In the genomic region with DNA sequence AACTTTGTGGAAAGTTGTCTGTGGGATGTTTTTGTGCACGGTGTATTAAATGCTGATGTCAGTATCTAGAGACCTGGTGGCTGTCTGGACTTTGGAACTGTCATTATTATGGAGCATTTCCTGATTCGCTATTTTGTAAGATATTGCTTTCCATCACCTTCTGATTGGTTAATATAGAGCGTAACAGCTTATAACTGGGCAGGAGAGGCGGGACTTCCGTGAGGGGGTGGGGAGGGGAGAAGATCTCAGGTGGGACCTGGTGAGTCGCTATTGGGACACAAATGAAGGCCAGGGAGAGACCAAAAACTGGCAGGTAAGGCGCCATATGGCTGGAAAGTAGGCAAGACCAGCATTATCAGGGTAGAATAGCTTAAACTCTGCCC, we compare ENCODE assay signal across 9 mouse cellular contexts. TPM values are rescaled to one million over a fixed set of nuclear protein-coding genes. Genes with fewer than 3 reads are reported as not detected.
A peak's percentile ranks its signal among the peaks of the same experiment; 100 is the strongest.
DNase-seq lines count a peak whose midpoint lies in the region; ATAC-seq and TF ChIP-seq lines count a peak whose summit lies in the region.
"Had no signal": no experiment of that assay in that cellular context is flagged by ENCODE, and none has a peak within 500 bp of the region (broad histone marks: within the 10 kb centered on the region; RNA-seq: fewer than 3 reads in every experiment).

No protein-coding gene starts in this region.

- H3K9ac ChIP-seq in neural tube, embryonic 11.5 days (ENCODE audit: low read length) = no peak overlapping the region
- H3K9ac ChIP-seq in forebrain, embryonic 12.5 days = no peak overlapping the region
- H3K9ac ChIP-seq in kidney, postnatal 0 days (ENCODE audit: low read depth, low read length) = no peak overlapping the region
- H3K9ac ChIP-seq in midbrain, embryonic 16.5 days (ENCODE audit: low read depth, low read length) = no peak overlapping the region; the same call in 1 of the 2 replicates

- 44% methylated on average over 7 of the region's 7 CpGs for WGBS in neural tube, embryonic 11.5 days
- whole genome bisulfite sequencing in forebrain, embryonic 12.5 days = 50% methylated on average over 7 of the region's 7 CpGs
- 75% methylated on average over 7 of the region's 7 CpGs for WGBS in kidney, postnatal 0 days
- WGBS in midbrain, embryonic 16.5 days = 53% methylated on average over 7 of the region's 7 CpGs

- DNase-seq in neural tube, embryonic 11.5 days (ENCODE audit: low spot score) = no peak
- no peak for DNase-seq in neural tube, embryonic 10.5 days (ENCODE audit: extremely low spot score, low spot score)
- DNase-seq in kidney, postnatal 0 days (ENCODE audit: low spot score) = no peak
- DNase-seq in ovary, postnatal 36 days (ENCODE audit: low spot score) = no peak
- no peak for DNase-seq in spleen, postnatal 36 days (ENCODE audit: low spot score in 2 of 2)

- H3K27ac ChIP-seq in neural tube, embryonic 11.5 days (ENCODE audit: low read depth, low read length) = no peak overlapping the region
- H3K27ac ChIP-seq in forebrain, embryonic 12.5 days = no peak overlapping the region
- H3K27ac ChIP-seq in kidney, postnatal 0 days = no peak overlapping the region
- H3K27ac ChIP-seq in midbrain, embryonic 16.5 days (ENCODE audit: low read length) = no peak overlapping the region

- no peaks in the 10 kb centered on the region for H3K27me3 ChIP-seq in neural tube, embryonic 11.5 days (ENCODE audit: control insufficient read depth, insufficient read depth, low read length)
- H3K27me3 ChIP-seq in forebrain, embryonic 12.5 days = no peaks in the 10 kb centered on the region
- H3K27me3 ChIP-seq in kidney, postnatal 0 days (ENCODE audit: insufficient read depth, low read length) = no peaks in the 10 kb centered on the region
- no peaks in the 10 kb centered on the region for H3K27me3 ChIP-seq in midbrain, embryonic 16.5 days (ENCODE audit: control insufficient read depth, insufficient read depth, low read depth, low read length)

- peak overlapping the region; percentile 27; the same call in 1 of the 2 replicates for H3K4me2 ChIP-seq in neural tube, embryonic 11.5 days (ENCODE audit: low read depth)
- H3K4me2 ChIP-seq in forebrain, embryonic 12.5 days = peak overlapping the region; percentile 38
- 0 out of 2 replicates have a peak overlapping the region, but pooled peaks have one; percentile 10 for H3K4me2 ChIP-seq in kidney, postnatal 0 days (ENCODE audit: low read length)
- H3K4me2 ChIP-seq in midbrain, embryonic 16.5 days (ENCODE audit: low read length) = peak overlapping the region; percentile 49

- no peak overlapping the region; the same call in 1 of the 2 replicates for H3K4me3 ChIP-seq in neural tube, embryonic 11.5 days (ENCODE audit: low read depth, low read length)
- peak overlapping the region; percentile 16 for H3K4me3 ChIP-seq in forebrain, embryonic 12.5 days (replicated peaks)
- no peak overlapping the region for H3K4me3 ChIP-seq in kidney, postnatal 0 days (replicated peaks; ENCODE audit: low read depth, low read length)
- peak overlapping the region; percentile 29 for H3K4me3 ChIP-seq in midbrain, embryonic 16.5 days (ENCODE audit: low read depth, low read length)
- H3K4me3 ChIP-seq: myocyte had no signal

- no peaks in the 10 kb centered on the region for H3K9me3 ChIP-seq in neural tube, embryonic 11.5 days (ENCODE audit: control insufficient read depth, low read length)
- H3K9me3 ChIP-seq in forebrain, embryonic 12.5 days = no peaks in the 10 kb centered on the region
- H3K9me3 ChIP-seq in kidney, postnatal 0 days (replicated peaks; ENCODE audit: low read length) = no peaks in the 10 kb centered on the region
- no peaks in the 10 kb centered on the region for H3K9me3 ChIP-seq in midbrain, embryonic 16.5 days (replicated peaks; ENCODE audit: control insufficient read depth, low read length, poor library complexity, severe bottlenecking)

- TF ChIP-seq CTCF in kidney, postnatal 0 days (IDR thresholded peaks at IDR 0.05; ENCODE audit: low read depth) = no peak

- no peak for ATAC-seq in neural tube, embryonic 11.5 days (ENCODE audit: insufficient read depth, low FRiP score, low TSS enrichment)
- no peak for ATAC-seq in forebrain, embryonic 12.5 days (ENCODE audit: low FRiP score)
- ATAC-seq in kidney, postnatal 0 days (replicated peaks; ENCODE audit: low FRiP score, low read depth) = peak; percentile 71; the same call in 1 of the 2 replicates
- ATAC-seq in midbrain, embryonic 16.5 days = peak; percentile 47; the same call in 1 of the 2 replicates
- ATAC-seq in activated CD4-positive, CD25-positive, alpha-beta regulatory T cell, adult 4 months = no peak

- H3K4me1 ChIP-seq in neural tube, embryonic 11.5 days (ENCODE audit: control insufficient read depth, insufficient read depth, low read length) = peaks cover 10% of the 10 kb centered on the region
- H3K4me1 ChIP-seq in forebrain, embryonic 12.5 days = peaks cover 21% of the 10 kb centered on the region
- peaks cover 8% of the 10 kb centered on the region; the same call in 1 of the 2 replicates for H3K4me1 ChIP-seq in kidney, postnatal 0 days (replicated peaks; ENCODE audit: insufficient read depth, low read length)
- H3K4me1 ChIP-seq in midbrain, embryonic 16.5 days (ENCODE audit: control insufficient read depth, insufficient read depth, low read length) = peaks cover 17% of the 10 kb centered on the region

- H3K36me3 ChIP-seq in neural tube, embryonic 11.5 days (ENCODE audit: control insufficient read depth, insufficient read depth, low read length) = no peaks in the 10 kb centered on the region
- H3K36me3 ChIP-seq in forebrain, embryonic 12.5 days (replicated peaks) = no peaks in the 10 kb centered on the region
- no peaks in the 10 kb centered on the region for H3K36me3 ChIP-seq in kidney, postnatal 0 days (ENCODE audit: insufficient read depth, low read length)
- no peaks in the 10 kb centered on the region for H3K36me3 ChIP-seq in midbrain, embryonic 16.5 days (ENCODE audit: control insufficient read depth, insufficient read depth, low read length)

RNA-seq across cellular contexts. Expression of a gene that starts 7.8 kb away (rescaled TPM):
- polyA plus RNA-seq in neural tube, embryonic 11.5 days (2014; fragmentation: Nextera tagmentation; extraction: Ambion mirVana) = not detected in 2 replicates
- polyA plus RNA-seq in forebrain, embryonic 12.5 days (2016; fragmentation: Nextera tagmentation; extraction: Ambion mirVana) = not detected in 2 replicates
- polyA plus RNA-seq in kidney, postnatal 0 days (2015; fragmentation: Nextera tagmentation; extraction: Ambion mirVana) = not detected in 2 replicates
- not detected in 2 replicates for polyA plus RNA-seq in midbrain, embryonic 16.5 days (2015; fragmentation: Nextera tagmentation; extraction: Ambion mirVana)
- polyA plus RNA-seq in activated CD4-positive, CD25-positive, alpha-beta regulatory T cell, adult 4 months (2017; shearing (Covaris generic)) = not detected

Comparison
In these comparisons a context has a peak if more than half of its experiments do, and no peak if none do; other contexts are left out.
1. ATAC-seq: peak in kidney, postnatal 0 days (single experiment) and midbrain, embryonic 16.5 days (single experiment); none in neural tube, embryonic 11.5 days (single experiment), forebrain, embryonic 12.5 days (single experiment) and activated CD4-positive, CD25-positive, alpha-beta regulatory T cell, adult 4 months (single experiment).
2. H3K4me3 ChIP-seq: peak in forebrain, embryonic 12.5 days (single experiment) and midbrain, embryonic 16.5 days (single experiment); none in neural tube, embryonic 11.5 days (single experiment) and kidney, postnatal 0 days (single experiment).
3. Peak in every context shown above with its lines, with median percentiles within 50 percentile points of each other: H3K4me2 ChIP-seq.